Mouse (Mus musculus) C2C12 (cell line): ENCODE data around the gene Wbp2. TPM values are rescaled to one million over a fixed set of nuclear protein-coding genes. Genes with fewer than 3 reads are reported as not detected.

ENCODE experiments used
- H3K27me3 ChIP-seq: one replicate; pipeline ENCODE4 v1.6.1; 2011; ENCODE audit not compliant: control insufficient read depth, insufficient read depth, insufficient read length
- H3K36me3 ChIP-seq: one replicate; pipeline ENCODE4 v1.6.1; 2011; ENCODE audit not compliant: control insufficient read depth, insufficient read depth
- H3K4me3 ChIP-seq: one replicate; pipeline ENCODE4 v1.5.1; 2011; ENCODE audit warnings: mild to moderate bottlenecking, control low read depth; ENCODE audit not compliant: poor library complexity, insufficient read depth, severe bottlenecking
- H3K79me2 ChIP-seq: one replicate; pipeline ENCODE4 v1.6.1; 2011; ENCODE audit not compliant: control insufficient read depth, insufficient read depth
- H3K79me3 ChIP-seq: one replicate; pipeline ENCODE4 v1.6.1; 2011; ENCODE audit warnings: low read depth, control low read depth
- H3ac ChIP-seq: one replicate; pipeline ENCODE3; 2011; ENCODE audit warnings: low read depth; ENCODE audit not compliant: control insufficient read depth, insufficient read length
- CEBPB ChIP-seq: IDR thresholded peaks from one replicate; pipeline ENCODE4 v1.6.1; 2011; ENCODE audit warnings: low read depth, mild to moderate bottlenecking, control low read depth, moderate library complexity
- CTCF ChIP-seq: IDR thresholded peaks from one replicate; pipeline ENCODE4 v1.5.1; 2011; ENCODE audit not compliant: control insufficient read depth, insufficient read depth, insufficient read length
- FOSL1 ChIP-seq: IDR thresholded peaks from one replicate; pipeline ENCODE4 v1.8.0; 2011; ENCODE audit warnings: mild to moderate bottlenecking, low read length; ENCODE audit not compliant: poor library complexity, insufficient read depth, severe bottlenecking
- MAX ChIP-seq: IDR thresholded peaks from one replicate; pipeline ENCODE4 v1.6.1; 2011; ENCODE audit warnings: mild to moderate bottlenecking, control low read depth
- MYOD1 ChIP-seq: IDR thresholded peaks from one replicate; pipeline ENCODE4 v1.6.1; 2011; ENCODE audit warnings: low read depth; ENCODE audit not compliant: control insufficient read depth, insufficient read length
- MYOG ChIP-seq: IDR thresholded peaks from one replicate; pipeline ENCODE4 v1.6.1; 2011; ENCODE audit not compliant: control insufficient read depth, insufficient read length; ENCODE audit errors: extremely low read depth
- USF1 ChIP-seq: IDR thresholded peaks from one replicate; pipeline ENCODE4 v1.6.1; 2011; ENCODE audit warnings: low read depth, mild to moderate bottlenecking, control low read depth, moderate library complexity
- polyA plus RNA-seq: library from polyadenylated mRNA; unstranded; fragments of >200 nt; fragmentation: generic; extraction: Trizol; gene quantifications from one replicate; pipeline ENCODE4 v1.2.1, GENCODE M21; 2012; ENCODE audit warnings: missing spikeins

Gene Wbp2
- polyA plus RNA-seq, 1 experiment = 87.6 TPM

GRCm38 (mm10) chr11:116110540-116110939 lies 23.7 kb upstream of the Wbp2 start:
- H3K27me3 ChIP-seq = no peaks in the 10 kb centered on the region
- no peak for TF ChIP-seq USF1
- TF ChIP-seq MAX = no peak
- TF ChIP-seq FOSL1 = no peak

GRCm38 (mm10) chr11:116110131-116110530 lies 23.3 kb upstream of the Wbp2 start:
- Histone ChIP-seq H3K79me2 (peaks cover 44% of the 10 kb centered on the region), H3ac (peak overlapping the region; percentile 81), H3K79me3 (peaks cover 9% of the 10 kb centered on the region), H3K36me3 (peaks cover 25% of the 10 kb centered on the region), H3K27me3 (no peaks in the 10 kb centered on the region), H3K4me3 (peak overlapping the region; percentile 97)
- TF ChIP-seq MAX (peak; percentile 39), FOSL1 (no peak), CTCF (no peak), CEBPB (no peak), USF1 (no peak), MYOG (no peak), MYOD1 (no peak)

More at GRCm38 (mm10) chr11:116110540-116110939, 23.7 kb upstream of the Wbp2 start:
- H3K4me3 ChIP-seq = peak overlapping the region; percentile 97
- H3ac ChIP-seq = peak overlapping the region; percentile 81
- H3K79me2 ChIP-seq = peaks cover 44% of the 10 kb centered on the region
- peaks cover 9% of the 10 kb centered on the region for H3K79me3 ChIP-seq
- H3K36me3 ChIP-seq = peaks cover 24% of the 10 kb centered on the region

GRCm38 (mm10) chr11:116109441-116110081 lies 22.8 kb upstream of the Wbp2 start:
- TF ChIP-seq MYOD1 (no peak), MYOG (no peak), FOSL1 (no peak), MAX (peak; percentile 84), CEBPB (no peak), CTCF (peak; percentile 10), USF1 (no peak)
- Histone ChIP-seq H3K79me2 (peaks cover 44% of the 10 kb centered on the region), H3K36me3 (peaks cover 25% of the 10 kb centered on the region), H3ac (peak overlapping the region; percentile 81), H3K79me3 (peaks cover 9% of the 10 kb centered on the region), H3K4me3 (peak overlapping the region; percentile 97), H3K27me3 (no peaks in the 10 kb centered on the region)

GRCm38 (mm10) chr11:116108464-116109137 lies 21.8 kb upstream of the Wbp2 start:
- TF ChIP-seq USF1 (peak; percentile 20), MAX (peak; percentile 33), MYOD1 (no peak)
- H3ac ChIP-seq = peak overlapping the region; percentile 55
- peaks cover 25% of the 10 kb centered on the region for H3K36me3 ChIP-seq
- peak overlapping the region; percentile 97 for H3K4me3 ChIP-seq
- H3K79me3 ChIP-seq = peaks cover 9% of the 10 kb centered on the region
- no peaks in the 10 kb centered on the region for H3K27me3 ChIP-seq
- peaks cover 44% of the 10 kb centered on the region for H3K79me2 ChIP-seq

- H3K36me3 ChIP-seq = peaks cover 25% of the 10 kb centered on the region
- peak overlapping the region; percentile 47 for H3ac ChIP-seq
- no peaks in the 10 kb centered on the region for H3K27me3 ChIP-seq
- H3K79me3 ChIP-seq = peaks cover 9% of the 10 kb centered on the region
- peaks cover 44% of the 10 kb centered on the region for H3K79me2 ChIP-seq
- TF ChIP-seq USF1 (no peak), MYOD1 (no peak), CEBPB (no peak), CTCF (no peak), MYOG (no peak), MAX (no peak), FOSL1 (no peak)
- peak overlapping the region; percentile 97 for H3K4me3 ChIP-seq
These were observed 21.0 kb upstream of the Wbp2 start for GRCm38 (mm10) chr11:116107777-116108285.
